Mouse (Mus musculus) adrenal gland, postnatal 36 days (tissue): ENCODE measurements around the gene Dlk1. TPM values are rescaled to one million over a fixed set of nuclear protein-coding genes. Genes with fewer than 3 reads are reported as not detected.

Experiments used
- DNase-seq, 2 experiments: peaks; one replicate each; pipeline ENCODE4 v3.0.0; 2021; ENCODE audit warnings: mixed read lengths in 1 of 2
- long read RNA-seq, 2 experiments: library from polyadenylated mRNA; stranded (forward); transcript quantifications; one replicate each; pipeline ENCODE4 v2.0.0; 2021; ENCODE audit warnings: borderline sequencing depth in 2 of 2
- total RNA-seq, 2 experiments: library from RNA; stranded (reverse); gene quantifications; 2 replicates each; pipeline ENCODE4 v1.2.3; 2021

Gene Dlk1
- total RNA-seq, result 100 to 1,000 TPM; 490 to 535 TPM
- long read RNA-seq, experiment 1, full-length matches to known transcripts, result 384 of 433 reads
- long read RNA-seq, experiment 1, partial matches to known transcripts, result 31 of 433 reads
- long read RNA-seq, experiment 1, other reads (novel, unspliced or antisense), result 18 of 433 reads
- long read RNA-seq, experiment 2, full-length matches to known transcripts, result 414 of 452 reads
- long read RNA-seq, experiment 2, partial matches to known transcripts, result 28 of 452 reads
- long read RNA-seq, experiment 2, other reads (novel, unspliced or antisense), result 10 of 452 reads

GRCm38 (mm10) chr12:109452592-109452991, at the start of gene Dlk1:
Gene Dlk1 (plus strand): TSS chr12:109452823.
- no peak for DNase-seq

DNA sequence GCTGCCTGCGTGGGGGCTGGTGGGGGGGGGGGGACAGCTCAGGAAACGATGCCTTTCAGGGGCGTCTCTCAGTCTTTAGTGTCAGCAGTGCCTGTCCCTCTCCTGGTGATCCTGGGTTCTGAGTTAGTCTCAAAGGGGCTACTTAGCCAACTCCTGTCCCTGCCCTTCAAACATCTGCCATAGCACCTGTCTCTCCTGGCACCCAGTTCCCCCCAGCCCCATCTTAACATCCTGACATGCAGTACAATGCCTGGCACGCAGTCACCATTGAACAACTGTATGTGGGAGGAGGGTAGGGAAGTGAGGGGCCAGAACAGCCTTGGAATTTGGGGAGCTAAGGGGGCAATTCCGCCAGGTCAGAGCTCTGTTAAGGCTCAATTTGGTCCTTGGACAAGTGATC, 49.7 kb upstream of the Dlk1 start:
- no peak for DNase-seq

DNA sequence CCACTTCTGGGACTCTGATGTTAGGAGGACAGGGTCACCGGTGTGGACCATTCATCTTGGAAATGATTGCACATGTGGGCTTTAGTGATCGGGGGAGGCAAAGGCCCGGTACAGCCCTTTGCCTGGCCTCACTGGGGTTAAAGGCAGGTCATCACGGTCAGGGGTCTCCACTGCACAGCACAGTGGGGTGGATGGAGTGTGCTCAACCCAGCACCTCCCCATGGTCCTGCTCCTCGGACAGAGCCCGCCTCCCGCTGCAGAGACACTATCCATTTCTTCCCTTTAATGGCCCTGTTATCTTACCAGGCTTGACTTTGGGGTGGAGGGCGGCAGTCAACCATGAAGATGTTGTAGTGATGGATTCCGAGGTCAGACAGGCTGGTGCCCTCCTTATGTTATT, 48.9 kb upstream of the Dlk1 start:
- DNase-seq, result no peak

- no peak for DNase-seq
Observed at GRCm38 (mm10) chr12:109406018-109406417, 46.6 kb upstream of the Dlk1 start.

GRCm38 (mm10) chr12:109410723-109411122, 41.9 kb upstream of the Dlk1 start:
- no peak for DNase-seq

DNA sequence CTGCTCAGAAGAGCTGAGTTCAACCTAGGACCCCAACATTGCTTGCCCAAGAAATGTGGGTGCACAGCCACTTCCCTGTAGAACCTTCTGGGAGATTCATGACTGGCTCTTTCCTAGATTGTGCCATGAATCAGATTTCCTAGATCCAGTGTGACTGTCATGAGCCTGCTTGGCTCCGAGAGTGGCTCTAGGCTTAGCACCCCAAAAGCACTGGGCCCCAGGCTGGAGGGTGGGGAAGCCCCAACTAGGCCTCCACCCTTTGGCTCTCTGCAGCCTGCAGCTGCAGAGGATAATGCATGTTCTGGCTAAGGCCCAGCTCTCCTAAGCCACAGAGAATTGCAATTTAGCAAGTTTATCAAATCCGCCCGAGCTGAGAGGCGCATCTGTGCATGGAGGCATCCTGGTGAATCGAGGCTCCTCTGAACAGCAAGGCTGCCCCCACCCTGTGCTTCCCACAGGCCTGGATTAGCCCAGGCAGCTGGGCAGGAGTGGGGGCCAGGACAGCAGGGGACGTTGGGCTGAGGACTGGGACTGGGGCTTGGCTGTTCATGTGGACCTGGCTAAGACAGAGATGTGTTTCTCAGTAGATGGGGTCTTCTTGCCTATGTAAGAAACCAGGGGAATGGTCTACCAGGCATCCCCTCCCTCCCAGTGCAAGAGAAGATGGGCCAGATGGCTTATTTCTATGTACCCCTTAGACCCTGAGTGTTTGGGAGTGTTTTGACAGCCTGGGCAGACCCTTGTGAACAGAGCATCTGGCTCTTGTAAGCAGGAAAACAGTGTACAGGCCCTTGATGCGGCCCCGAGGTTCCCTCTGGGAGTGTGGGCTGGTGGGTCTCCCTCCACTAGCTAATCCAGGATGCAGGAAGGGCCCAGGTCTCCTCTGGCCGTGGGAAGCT, 41.2 kb upstream of the Dlk1 start:
- DNase-seq, result no peak

DNA sequence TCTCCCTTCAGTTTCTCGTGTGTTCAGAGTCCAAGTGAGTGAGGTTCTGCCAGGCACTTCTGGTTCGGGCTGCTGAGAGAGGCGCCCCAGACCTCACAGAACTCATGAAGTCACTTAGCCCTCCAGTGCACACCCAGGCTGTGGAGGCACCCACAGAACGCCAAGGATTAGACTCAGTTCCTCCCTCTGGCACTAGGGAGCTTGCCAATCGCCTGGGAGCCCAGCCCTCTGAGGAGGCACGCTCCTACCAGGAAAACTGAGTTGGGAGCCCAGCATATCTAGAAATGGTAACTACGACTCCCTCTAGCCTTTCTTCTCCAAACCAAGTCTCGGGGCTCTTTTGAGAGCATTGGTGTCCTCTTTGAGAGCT, 40.6 kb upstream of the Dlk1 start:
- no peak for DNase-seq

- DNase-seq, result no peak
Observed at GRCm38 (mm10) chr12:109412675-109413074, 39.9 kb upstream of the Dlk1 start.

GRCm38 (mm10) chr12:109413321-109413720, 39.3 kb upstream of the Dlk1 start:
- no peak for DNase-seq

GRCm38 (mm10) chr12:109416681-109417080, 35.9 kb upstream of the Dlk1 start:
- DNase-seq, result no peak

- peak; percentile 82 to 85 for DNase-seq
Observed at GRCm38 (mm10) chr12:109417476-109418201, 35.0 kb upstream of the Dlk1 start.

- DNase-seq, result no peak
Observed at GRCm38 (mm10) chr12:109420006-109420405, 32.6 kb upstream of the Dlk1 start.

GRCm38 (mm10) chr12:109423163-109423562, 29.5 kb upstream of the Dlk1 start:
- no peak for DNase-seq

DNA sequence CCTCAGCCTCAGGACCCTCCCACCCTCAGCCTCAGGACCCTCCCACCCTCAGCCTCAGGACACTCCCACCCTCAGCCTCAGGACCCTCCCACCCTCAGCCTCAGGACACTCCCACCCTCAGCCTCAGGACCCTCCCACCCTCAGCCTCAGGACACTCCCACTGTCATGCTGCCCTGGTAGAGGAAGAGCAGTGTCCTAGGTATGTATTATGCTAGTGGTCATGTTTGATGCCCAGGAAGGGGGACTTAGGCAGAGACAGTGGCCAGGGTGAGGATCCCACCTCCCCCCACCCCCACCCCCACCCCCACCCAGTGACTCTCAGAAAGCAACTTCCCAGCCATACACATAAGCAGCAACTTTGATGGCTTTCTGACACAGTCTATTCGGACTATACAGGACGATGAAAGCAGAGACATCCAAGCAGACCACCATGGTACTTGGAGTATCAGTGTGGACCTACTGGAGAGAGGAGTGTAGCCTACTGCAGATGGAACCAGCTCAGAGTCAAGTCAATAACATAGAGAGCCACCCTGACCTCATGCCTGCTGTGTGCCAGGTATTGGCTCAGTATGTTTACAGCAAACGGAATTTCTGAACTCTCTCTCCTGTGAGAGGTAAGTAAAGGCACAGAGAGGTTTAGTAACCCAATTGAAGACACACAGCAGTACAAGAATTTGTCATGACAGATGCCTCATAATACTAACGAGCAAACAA, 28.8 kb upstream of the Dlk1 start:
- no peak for DNase-seq

DNA sequence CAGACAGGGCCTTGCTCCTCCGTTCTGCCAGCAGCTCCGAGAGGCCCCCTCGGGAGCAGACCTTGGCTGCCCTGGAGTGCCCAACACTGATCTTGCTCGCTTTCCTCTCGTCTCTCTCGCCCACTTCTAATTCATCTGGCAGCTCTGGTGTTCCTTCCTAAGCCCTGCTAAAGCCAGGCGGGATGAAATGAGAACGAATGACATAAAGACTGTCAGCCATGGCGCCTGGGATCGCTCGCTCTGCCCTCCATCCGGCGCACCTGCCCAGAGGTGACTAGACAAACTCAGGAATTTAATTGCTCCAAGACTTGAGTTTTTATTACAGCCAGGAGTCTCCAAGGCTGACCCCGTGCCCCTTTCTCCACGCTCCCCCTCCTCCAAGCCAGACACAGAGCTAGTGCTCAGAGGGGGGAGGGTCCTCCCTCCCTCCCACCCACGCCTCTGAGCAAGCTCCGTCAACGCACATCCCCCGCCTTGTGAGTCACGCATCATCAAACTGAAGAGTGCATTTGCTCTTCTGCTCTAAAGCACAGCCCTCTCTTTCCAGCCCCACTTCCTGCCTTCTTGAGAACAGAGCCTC, 27.8 kb upstream of the Dlk1 start:
- DNase-seq, result peak in 1 of 2 experiments; percentile 31

DNA sequence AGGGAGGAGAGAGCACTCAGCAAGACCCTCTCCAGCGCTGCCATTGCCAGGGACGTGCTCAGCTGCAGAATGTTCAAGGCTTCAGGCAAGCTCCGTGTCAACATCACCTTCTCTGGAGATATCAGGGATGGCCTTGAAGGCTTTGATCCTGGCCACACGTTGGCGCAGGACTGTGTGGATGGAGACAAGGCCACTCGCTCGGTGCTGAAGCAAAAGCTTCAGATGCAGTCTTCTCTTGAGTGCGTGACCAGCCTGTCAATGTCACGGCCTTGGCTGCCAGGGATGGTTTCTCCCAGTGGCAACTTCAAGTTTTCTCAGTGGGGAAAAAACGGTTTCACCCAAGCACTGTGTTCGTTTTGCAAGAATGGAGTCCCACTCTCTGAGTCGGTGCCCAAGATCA, 26.6 kb upstream of the Dlk1 start:
- DNase-seq, result peak; percentile 52 to 64

DNA sequence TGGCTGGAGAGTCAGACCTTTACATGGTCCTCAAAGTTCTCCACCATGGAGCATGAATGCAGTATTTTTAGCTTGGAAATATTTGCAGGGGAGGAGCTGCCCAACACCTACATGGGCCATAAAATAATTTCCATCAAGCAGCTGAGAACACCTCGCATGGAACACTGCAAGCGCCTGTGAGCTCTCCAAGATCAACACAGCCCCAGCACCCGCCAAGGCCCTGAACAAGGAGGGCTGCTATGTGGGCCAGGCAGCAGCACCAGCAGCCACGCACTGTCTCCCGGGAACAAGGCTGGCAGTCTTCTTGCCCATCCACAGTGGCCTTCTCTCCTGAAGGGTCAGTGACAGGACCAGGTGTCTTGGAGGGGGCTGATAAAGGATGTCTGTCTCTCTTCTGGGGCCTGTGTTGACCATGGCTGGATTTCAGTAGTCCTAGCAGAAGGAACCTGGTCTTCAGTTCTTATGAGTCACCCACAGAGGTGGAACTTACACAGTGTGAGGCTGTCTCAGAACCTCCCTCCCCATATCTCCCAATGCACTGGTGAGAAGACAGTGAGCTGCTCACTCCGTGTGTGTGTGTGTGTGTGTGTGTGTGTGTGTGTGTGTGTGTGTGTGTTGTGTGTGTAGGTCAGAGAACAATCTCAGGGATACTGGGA, 20.0 kb upstream of the Dlk1 start:
- no peak for DNase-seq

GRCm38 (mm10) chr12:109436367-109436807, 16.2 kb upstream of the Dlk1 start:
- DNase-seq, result peak in 1 of 2 experiments; percentile 72

GRCm38 (mm10) chr12:109436852-109437251, 15.8 kb upstream of the Dlk1 start:
- DNase-seq, result no peak

GRCm38 (mm10) chr12:109437559-109438350, 14.9 kb upstream of the Dlk1 start:
- DNase-seq, result peak; percentile 90 to 95
